Comparison of ENCODE assay signal across 13 mouse cellular contexts in genomic region chr5:7655280-7655679, GRCm38 (mm10).
DNase-seq lines count a peak whose midpoint lies in the region; ATAC-seq and TF ChIP-seq lines count a peak whose summit lies in the region.
"Had no signal": no experiment of that assay in that cellular context is flagged by ENCODE, and none has a peak within 500 bp of the region (broad histone marks: within the 10 kb centered on the region; RNA-seq: fewer than 3 reads in every experiment).

No protein-coding gene starts in this region.

- no peak for TF ChIP-seq POLR2A in liver, adult 2 months (IDR thresholded peaks at IDR 0.05; ENCODE audit: extremely low read depth, insufficient read depth, low read length)

- WGBS in liver, adult 2 months: 79% methylated on average over 2 of the region's 2 CpGs
- WGBS in liver, embryonic 11.5 days: 82% methylated on average over 2 of the region's 2 CpGs

- TF ChIP-seq CTCF in liver, adult 2 months (IDR thresholded peaks at IDR 0.05; ENCODE audit: low read depth, low read length): no peak

- no peak overlapping the region for H3K9ac ChIP-seq in liver, adult 2 months (ENCODE audit: low read depth, low read length)
- no peak overlapping the region for H3K9ac ChIP-seq in liver, embryonic 11.5 days (ENCODE audit: low read depth, low read length)
- H3K9ac ChIP-seq: heart, embryonic 15.5 days; neural tube, embryonic 12.5 days had no signal

- H3K27me3 ChIP-seq in liver, adult 2 months (ENCODE audit: control insufficient read depth, insufficient read depth, low read length): no peaks in the 10 kb centered on the region
- H3K27me3 ChIP-seq in liver, embryonic 11.5 days (replicated peaks; ENCODE audit: control insufficient read depth, insufficient read depth, low read length): no peaks in the 10 kb centered on the region
- H3K27me3 ChIP-seq: heart, embryonic 15.5 days; megakaryocyte, embryonic 14.5 days; neural tube, embryonic 12.5 days had no signal

- no peak overlapping the region for H3K4me3 ChIP-seq in liver, adult 2 months (ENCODE audit: insufficient read depth, low read depth, low read length)
- H3K4me3 ChIP-seq in liver, embryonic 11.5 days (ENCODE audit: low read depth, low read length): no peak overlapping the region
- H3K4me3 ChIP-seq: heart, embryonic 15.5 days; megakaryocyte, embryonic 14.5 days; neural tube, embryonic 12.5 days had no signal

- no peak overlapping the region for H3K27ac ChIP-seq in liver, adult 2 months (replicated peaks; ENCODE audit: insufficient read depth, low read depth, low read length)
- H3K27ac ChIP-seq in liver, embryonic 11.5 days (ENCODE audit: low read depth, low read length): no peak overlapping the region
- H3K27ac ChIP-seq: heart, embryonic 15.5 days; neural tube, embryonic 12.5 days had no signal

- H3K4me1 ChIP-seq in liver, adult 2 months (ENCODE audit: control insufficient read depth, insufficient read depth, low read length): no peaks in the 10 kb centered on the region
- H3K4me1 ChIP-seq in liver, embryonic 11.5 days (replicated peaks; ENCODE audit: control insufficient read depth, insufficient read depth, low read length): no peaks in the 10 kb centered on the region
- H3K4me1 ChIP-seq: heart, embryonic 15.5 days; megakaryocyte, embryonic 14.5 days; neural tube, embryonic 12.5 days had no signal

- no peaks in the 10 kb centered on the region for H3K36me3 ChIP-seq in liver, adult 2 months (ENCODE audit: control insufficient read depth, insufficient read depth, low read length)
- H3K36me3 ChIP-seq in liver, embryonic 11.5 days (ENCODE audit: control insufficient read depth, insufficient read depth, low read length): no peaks in the 10 kb centered on the region
- H3K36me3 ChIP-seq: heart, embryonic 15.5 days; neural tube, embryonic 12.5 days had no signal

- H3K79me2 ChIP-seq in liver, adult 2 months (ENCODE audit: control insufficient read depth, insufficient read depth, low read length): no peaks in the 10 kb centered on the region

- H3K9me3 ChIP-seq in liver, embryonic 11.5 days (ENCODE audit: control insufficient read depth, low read length): no peaks in the 10 kb centered on the region
- H3K9me3 ChIP-seq: heart, embryonic 15.5 days; megakaryocyte, embryonic 14.5 days; neural tube, embryonic 12.5 days had no signal

- ATAC-seq in liver, embryonic 11.5 days (replicated peaks; ENCODE audit: low FRiP score): no peak

- DNase-seq in liver, adult 2 months (ENCODE audit: extremely low read depth, low read depth, low spot score): peak; percentile 2
- no peak for DNase-seq in liver, embryonic 11.5 days (ENCODE audit: low spot score)
- peak; percentile 12 for DNase-seq in cerebellum, adult 11 months
- peak; percentile 50 for DNase-seq in cerebellum, adult 9-11 months
- peak; percentile 25 for DNase-seq in layer of hippocampus, adult 9-11 months
- DNase-seq in thymus, postnatal 0 days (ENCODE audit: low spot score): no peak
- DNase-seq in kidney, postnatal 14 days: no peak
- no peak for DNase-seq in thymus, adult 18-20 months
- DNase-seq: gastrocnemius, postnatal 36 days; kidney, adult 18-20 months had no signal

- no peak overlapping the region for H3K4me2 ChIP-seq in liver, embryonic 11.5 days
- H3K4me2 ChIP-seq: heart, embryonic 15.5 days; neural tube, embryonic 12.5 days had no signal

Comparison
In these comparisons a context has a peak if more than half of its experiments do, and no peak if none do; other contexts are left out.
1. DNase-seq: peak in liver, adult 2 months (single experiment), cerebellum, adult 11 months (single experiment), cerebellum, adult 9-11 months (single experiment) and layer of hippocampus, adult 9-11 months (single experiment); none in liver, embryonic 11.5 days (single experiment), thymus, postnatal 0 days (single experiment), kidney, postnatal 14 days (single experiment) and thymus, adult 18-20 months (0 of 2).